Mouse (Mus musculus) spleen, adult 2 months (tissue): Measurements from ENCODE around the gene Bcr.

Experiments
- CTCF ChIP-seq: fragments of 200-500 bp; IDR thresholded peaks from 2 replicates; pipeline ENCODE4 v1.5.1; 2011; ENCODE audit warnings: mild to moderate bottlenecking, inconsistent platforms; ENCODE audit not compliant: insufficient read depth, insufficient read length, insufficient replicate concordance; ENCODE audit errors: extremely low read depth
- POLR2A ChIP-seq: fragments of 200-500 bp; IDR thresholded peaks from 2 replicates; pipeline ENCODE4 v1.6.1; 2011; ENCODE audit warnings: low read depth, low read length, inconsistent platforms

DNA sequence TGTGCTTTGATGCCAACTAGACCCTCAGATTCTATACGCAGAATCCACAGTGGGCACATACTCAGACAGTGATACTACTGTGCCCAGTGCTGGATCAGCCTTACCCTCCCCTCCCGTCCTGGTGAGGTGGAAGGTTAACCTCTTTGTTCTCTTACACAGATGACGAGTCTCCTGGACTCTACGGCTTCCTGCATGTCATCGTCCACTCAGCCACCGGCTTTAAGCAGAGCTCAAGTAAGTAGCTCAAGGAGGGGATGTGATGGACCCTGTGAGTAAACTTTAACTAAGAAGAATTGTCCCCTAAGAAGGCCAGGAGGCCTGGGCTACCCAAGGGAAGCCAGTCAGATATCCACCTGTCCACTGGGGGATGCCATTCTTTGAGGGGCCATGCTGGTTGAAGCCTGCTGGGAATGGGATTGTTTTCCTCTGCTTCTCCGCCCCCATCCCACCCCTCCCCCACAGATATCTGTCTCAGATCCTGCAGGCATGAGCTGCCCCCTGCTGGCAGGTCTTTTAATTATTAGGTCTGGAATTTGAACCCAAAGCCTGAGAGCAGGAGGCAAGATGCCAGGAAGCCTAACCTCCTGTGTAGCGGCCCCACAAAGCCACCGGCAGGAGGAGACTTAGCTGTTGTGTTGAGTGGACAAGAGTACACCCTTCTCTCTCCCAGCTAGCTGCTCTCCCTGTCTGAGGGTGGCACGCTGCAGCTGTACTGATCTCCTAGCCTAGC, 99.9 kb downstream of the Bcr start:
- TF ChIP-seq POLR2A (no peak), CTCF (no peak)
